Mouse (Mus musculus): ENCODE measurements around the gene Lclat1. TPM values are rescaled to one million over a fixed set of nuclear protein-coding genes. Genes with fewer than 3 reads are reported as not detected.

The Lclat1 gene
- polyA plus RNA-seq, 2 experiments = 12.1 to 14.9 TPM

GRCm38 (mm10) chr17:73237178-73237853 lies 129.5 kb downstream of the Lclat1 start:
- Histone ChIP-seq H3K36me3 (ENCODE audit: control insufficient read depth, insufficient read depth, low read length) (0 out of 2 replicates have a peak, but pooled peaks cover 3% of the 10 kb centered on the region), H3K4me3 (replicated peaks; ENCODE audit: low read length) (no peak overlapping the region), H3K9ac (ENCODE audit: low read depth, low read length, severe bottlenecking) (no peak overlapping the region), H3K27ac (replicated peaks; ENCODE audit: low read depth, low read length) (no peak overlapping the region), H3K27me3 (ENCODE audit: control insufficient read depth, insufficient read depth, low read length) (no peaks in the 10 kb centered on the region), H3K4me2 (replicated peaks; ENCODE audit: low read depth, low read length, severe bottlenecking) (no peak overlapping the region), H3K9me3 (ENCODE audit: control insufficient read depth, low read length) (no peaks in the 10 kb centered on the region), H3K4me1 (ENCODE audit: control insufficient read depth, insufficient read depth, low read length) (no peaks in the 10 kb centered on the region)
- WGBS = 75% methylated on average over 3 of the region's 3 CpGs
- no peak for ATAC-seq (ENCODE audit: low FRiP score, low read depth)
- DNase-seq (ENCODE audit: low spot score) = no peak
- TF ChIP-seq POLR2A (IDR thresholded peaks at IDR 0.05; ENCODE audit: borderline replicate concordance, extremely low read depth, insufficient read depth, insufficient read length) = no peak

GRCm38 (mm10) chr17:73238501-73238900 lies 130.7 kb downstream of the Lclat1 start:
- no peak for DNase-seq (ENCODE audit: low spot score)
- H3K9ac ChIP-seq (ENCODE audit: low read depth, low read length, severe bottlenecking) = no peak overlapping the region
- no peaks in the 10 kb centered on the region for H3K9me3 ChIP-seq (ENCODE audit: control insufficient read depth, low read length)
- no peak for ATAC-seq (ENCODE audit: low FRiP score, low read depth)
- no peak overlapping the region for H3K4me2 ChIP-seq (replicated peaks; ENCODE audit: low read depth, low read length, severe bottlenecking)
- no peak for TF ChIP-seq POLR2A (IDR thresholded peaks at IDR 0.05; ENCODE audit: borderline replicate concordance, extremely low read depth, insufficient read depth, insufficient read length)
- H3K27me3 ChIP-seq (ENCODE audit: control insufficient read depth, insufficient read depth, low read length) = no peaks in the 10 kb centered on the region
- WGBS = 91% methylated on average over 5 of the region's 5 CpGs
- H3K36me3 ChIP-seq (ENCODE audit: control insufficient read depth, insufficient read depth, low read length) = 0 out of 2 replicates have a peak, but pooled peaks cover 3% of the 10 kb centered on the region
- H3K27ac ChIP-seq (replicated peaks; ENCODE audit: low read depth, low read length) = no peak overlapping the region
- no peaks in the 10 kb centered on the region for H3K4me1 ChIP-seq (ENCODE audit: control insufficient read depth, insufficient read depth, low read length)
- no peak overlapping the region for H3K4me3 ChIP-seq (replicated peaks; ENCODE audit: low read length)

GRCm38 (mm10) chr17:73241085-73241848 lies 133.5 kb downstream of the Lclat1 start:
- Histone ChIP-seq H3K27me3 (ENCODE audit: control insufficient read depth, insufficient read depth, low read length) (no peaks in the 10 kb centered on the region), H3K27ac (replicated peaks; ENCODE audit: low read depth, low read length) (no peak overlapping the region), H3K36me3 (ENCODE audit: control insufficient read depth, insufficient read depth, low read length) (0 out of 2 replicates have a peak, but pooled peaks cover 3% of the 10 kb centered on the region), H3K4me3 (replicated peaks; ENCODE audit: low read length) (no peak overlapping the region), H3K9ac (ENCODE audit: low read depth, low read length, severe bottlenecking) (no peak overlapping the region), H3K4me1 (ENCODE audit: control insufficient read depth, insufficient read depth, low read length) (0 out of 2 replicates have a peak, but pooled peaks cover 2% of the 10 kb centered on the region), H3K9me3 (ENCODE audit: control insufficient read depth, low read length) (no peaks in the 10 kb centered on the region), H3K4me2 (replicated peaks; ENCODE audit: low read depth, low read length, severe bottlenecking) (no peak overlapping the region)
- DNase-seq (ENCODE audit: low spot score) (no peak), ATAC-seq (ENCODE audit: low FRiP score, low read depth) (no peak)
- no peak for TF ChIP-seq POLR2A (IDR thresholded peaks at IDR 0.05; ENCODE audit: borderline replicate concordance, extremely low read depth, insufficient read depth, insufficient read length)
- WGBS = 45% methylated on average over 5 of the region's 5 CpGs

GRCm38 (mm10) chr17:73243676-73244075 lies 135.9 kb downstream of the Lclat1 start:
- H3K4me1 ChIP-seq (ENCODE audit: control insufficient read depth, insufficient read depth, low read length) = 0 out of 2 replicates have a peak, but pooled peaks cover 2% of the 10 kb centered on the region
- no peaks in the 10 kb centered on the region for H3K27me3 ChIP-seq (ENCODE audit: control insufficient read depth, insufficient read depth, low read length)
- H3K36me3 ChIP-seq (ENCODE audit: control insufficient read depth, insufficient read depth, low read length) = 0 out of 2 replicates have a peak, but pooled peaks cover 3% of the 10 kb centered on the region
- TF ChIP-seq POLR2A (IDR thresholded peaks at IDR 0.05; ENCODE audit: borderline replicate concordance, extremely low read depth, insufficient read depth, insufficient read length) = no peak
- ATAC-seq (ENCODE audit: low FRiP score, low read depth) (no peak), DNase-seq (ENCODE audit: low spot score) (no peak)
- no peak overlapping the region for H3K4me2 ChIP-seq (replicated peaks; ENCODE audit: low read depth, low read length, severe bottlenecking)
- no peak overlapping the region for H3K27ac ChIP-seq (replicated peaks; ENCODE audit: low read depth, low read length)
- H3K4me3 ChIP-seq (replicated peaks; ENCODE audit: low read length) = no peak overlapping the region
- 93% methylated on average over 6 of the region's 6 CpGs for WGBS
- H3K9me3 ChIP-seq (ENCODE audit: control insufficient read depth, low read length) = no peaks in the 10 kb centered on the region
- no peak overlapping the region for H3K9ac ChIP-seq (ENCODE audit: low read depth, low read length, severe bottlenecking)

- H3K9me3 ChIP-seq (ENCODE audit: control insufficient read depth, low read length) = no peaks in the 10 kb centered on the region
- H3K9ac ChIP-seq (ENCODE audit: low read depth, low read length, severe bottlenecking) = no peak overlapping the region
- DNase-seq (ENCODE audit: low spot score) (no peak), ATAC-seq (ENCODE audit: low FRiP score, low read depth) (no peak)
- TF ChIP-seq POLR2A (IDR thresholded peaks at IDR 0.05; ENCODE audit: borderline replicate concordance, extremely low read depth, insufficient read depth, insufficient read length) = no peak
- H3K27me3 ChIP-seq (ENCODE audit: control insufficient read depth, insufficient read depth, low read length) = no peaks in the 10 kb centered on the region
- 92% methylated on average over 3 of the region's 3 CpGs for WGBS
- no peak overlapping the region for H3K4me3 ChIP-seq (replicated peaks; ENCODE audit: low read length)
- H3K36me3 ChIP-seq (ENCODE audit: control insufficient read depth, insufficient read depth, low read length) = 0 out of 2 replicates have a peak, but pooled peaks cover 2% of the 10 kb centered on the region
- H3K4me1 ChIP-seq (ENCODE audit: control insufficient read depth, insufficient read depth, low read length) = 0 out of 2 replicates have a peak, but pooled peaks cover 2% of the 10 kb centered on the region
- H3K4me2 ChIP-seq (replicated peaks; ENCODE audit: low read depth, low read length, severe bottlenecking) = no peak overlapping the region
- H3K27ac ChIP-seq (replicated peaks; ENCODE audit: low read depth, low read length) = no peak overlapping the region
These were observed 136.8 kb downstream of the Lclat1 start for GRCm38 (mm10) chr17:73244596-73244995.

Measured in limb, embryonic 14.5 days (tissue).